Mouse (Mus musculus): ENCODE results near the gene Chrna1. TPM values are rescaled to one million over a fixed set of nuclear protein-coding genes. Genes with fewer than 3 reads are reported as not detected.
A peak's percentile ranks its signal among the peaks of the same experiment; 100 is the strongest.

Chrna1 gene
- polyA plus RNA-seq, 1 experiment from 2014 or later: 2.0 TPM

DNA sequence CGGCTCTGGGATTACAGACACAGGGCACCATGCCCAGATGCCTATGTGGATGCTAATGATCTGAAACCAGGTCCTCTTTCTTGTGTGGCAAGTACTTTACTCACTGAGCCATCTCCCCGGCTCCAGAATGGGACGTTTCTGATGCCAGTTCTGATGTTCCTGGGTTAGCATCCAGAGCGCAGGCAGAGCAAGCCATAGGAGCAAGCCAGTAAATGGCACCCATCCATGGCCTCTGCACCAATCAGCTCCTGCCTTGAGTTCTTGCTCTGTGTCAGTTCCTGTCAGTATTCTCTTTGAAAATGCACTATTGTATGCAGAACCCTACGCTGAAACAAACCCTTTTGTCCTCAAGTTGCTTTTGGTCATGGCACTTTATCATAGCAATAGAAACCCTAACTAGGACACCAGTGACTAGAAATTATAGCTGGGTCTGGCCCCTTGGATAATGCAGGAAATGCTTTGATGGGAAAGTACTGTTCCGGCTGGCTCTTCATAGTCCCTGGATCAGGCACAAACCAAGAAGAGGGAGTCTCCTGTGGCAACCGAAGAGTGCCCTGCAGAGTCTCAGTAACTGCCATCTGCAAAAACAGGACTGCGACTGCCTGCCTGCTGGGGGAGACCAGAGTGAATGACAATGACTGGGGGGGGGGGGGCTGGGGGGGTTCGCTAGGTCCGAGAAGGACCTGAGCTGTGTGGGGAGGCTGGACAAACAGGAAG, 6.4 kb upstream of the Chrna1 start:
- no peak for ATAC-seq (ENCODE audit: insufficient read depth, low FRiP score, low TSS enrichment)
- Histone ChIP-seq H3K9me3 (ENCODE audit: control insufficient read depth, low read length) (no peaks in the 10 kb centered on the region), H3K4me1 (ENCODE audit: control insufficient read depth, insufficient read depth, low read length) (peaks cover 7% of the 10 kb centered on the region; the same call in 1 of the 2 replicates), H3K36me3 (ENCODE audit: control insufficient read depth, insufficient read depth, low read length) (no peaks in the 10 kb centered on the region), H3K27me3 (ENCODE audit: control insufficient read depth, insufficient read depth, low read length) (no peaks in the 10 kb centered on the region), H3K4me3 (ENCODE audit: low read depth, low read length) (no peak overlapping the region), H3K9ac (ENCODE audit: low read length) (no peak overlapping the region), H3K4me2 (ENCODE audit: low read depth) (no peak overlapping the region), H3K27ac (ENCODE audit: low read depth, low read length) (no peak overlapping the region)
- 49% methylated on average over 10 of the region's 10 CpGs for whole genome bisulfite sequencing
- DNase-seq (ENCODE audit: low spot score): no peak

DNA sequence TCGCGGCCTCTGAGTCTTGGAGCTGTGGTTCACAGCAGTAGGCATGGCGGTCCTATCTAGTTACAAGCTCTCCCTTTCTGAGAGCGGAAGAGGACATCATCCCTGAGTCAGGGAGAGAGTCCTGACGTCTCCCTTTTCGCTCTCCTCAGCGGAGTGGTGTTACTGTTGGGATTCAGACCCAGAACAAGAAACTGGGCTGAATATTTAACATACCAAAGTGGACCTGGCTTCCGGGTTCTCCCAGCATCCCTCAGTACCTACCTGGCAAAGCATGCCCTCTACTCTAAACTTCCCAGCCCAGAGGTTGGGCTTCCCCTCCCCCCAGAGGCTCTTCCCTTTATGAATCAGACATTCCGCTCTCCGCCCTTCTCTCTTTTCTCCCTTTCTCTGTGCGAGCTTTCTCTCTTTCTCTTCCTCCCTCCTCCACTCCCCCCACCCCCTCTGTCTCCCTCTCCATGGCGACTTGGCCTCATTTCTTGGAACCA, 5.3 kb upstream of the Chrna1 start:
- ATAC-seq (ENCODE audit: insufficient read depth, low FRiP score, low TSS enrichment): no peak

GRCm38 (mm10) chr2:73584645-73585346, 4.7 kb upstream of the Chrna1 start:
- whole genome bisulfite sequencing: 3% methylated on average over 16 of the region's 18 CpGs
- Histone ChIP-seq H3K4me3 (ENCODE audit: low read depth, low read length) (peak overlapping the region; percentile 34), H3K27me3 (ENCODE audit: control insufficient read depth, insufficient read depth, low read length) (no peaks in the 10 kb centered on the region), H3K9ac (ENCODE audit: low read length) (peak overlapping the region; percentile 8), H3K4me1 (ENCODE audit: control insufficient read depth, insufficient read depth, low read length) (no peaks in the 10 kb centered on the region), H3K4me2 (ENCODE audit: low read depth) (peak overlapping the region; percentile 57), H3K27ac (ENCODE audit: low read depth, low read length) (no peak overlapping the region), H3K36me3 (ENCODE audit: control insufficient read depth, insufficient read depth, low read length) (no peaks in the 10 kb centered on the region), H3K9me3 (ENCODE audit: control insufficient read depth, low read length) (no peaks in the 10 kb centered on the region)
- DNase-seq (ENCODE audit: low spot score) (peak; percentile 89), ATAC-seq (ENCODE audit: insufficient read depth, low FRiP score, low TSS enrichment) (no peak; the same call in 1 of the 2 replicates)

More for the DNA sequence above, 5.3 kb upstream of the Chrna1 start:
- Histone ChIP-seq H3K27ac (ENCODE audit: low read depth, low read length) (no peak overlapping the region), H3K4me3 (ENCODE audit: low read depth, low read length) (peak overlapping the region; percentile 34), H3K36me3 (ENCODE audit: control insufficient read depth, insufficient read depth, low read length) (no peaks in the 10 kb centered on the region), H3K9ac (ENCODE audit: low read length) (peak overlapping the region; percentile 8), H3K9me3 (ENCODE audit: control insufficient read depth, low read length) (no peaks in the 10 kb centered on the region), H3K4me2 (ENCODE audit: low read depth) (peak overlapping the region; percentile 57), H3K4me1 (ENCODE audit: control insufficient read depth, insufficient read depth, low read length) (peaks cover 5% of the 10 kb centered on the region; the same call in 1 of the 2 replicates), H3K27me3 (ENCODE audit: control insufficient read depth, insufficient read depth, low read length) (no peaks in the 10 kb centered on the region)
- 23% methylated on average over 12 of the region's 12 CpGs for WGBS
- DNase-seq (ENCODE audit: low spot score): no peak

GRCm38 (mm10) chr2:73580720-73581119, 582 bp upstream of the Chrna1 start:
- DNase-seq (ENCODE audit: low spot score): no peak
- no peaks in the 10 kb centered on the region for H3K4me1 ChIP-seq (ENCODE audit: control insufficient read depth, insufficient read depth, low read length)
- H3K27me3 ChIP-seq (ENCODE audit: control insufficient read depth, insufficient read depth, low read length): no peaks in the 10 kb centered on the region
- no peak for ATAC-seq (ENCODE audit: insufficient read depth, low FRiP score, low TSS enrichment)
- H3K27ac ChIP-seq (ENCODE audit: low read depth, low read length): no peak overlapping the region
- H3K9me3 ChIP-seq (ENCODE audit: control insufficient read depth, low read length): no peaks in the 10 kb centered on the region
- WGBS: 91% methylated on average over 5 of the region's 5 CpGs
- H3K36me3 ChIP-seq (ENCODE audit: control insufficient read depth, insufficient read depth, low read length): no peaks in the 10 kb centered on the region
- H3K4me2 ChIP-seq (ENCODE audit: low read depth): no peak overlapping the region
- H3K4me3 ChIP-seq (ENCODE audit: low read depth, low read length): no peak overlapping the region
- H3K9ac ChIP-seq (ENCODE audit: low read length): no peak overlapping the region

DNA sequence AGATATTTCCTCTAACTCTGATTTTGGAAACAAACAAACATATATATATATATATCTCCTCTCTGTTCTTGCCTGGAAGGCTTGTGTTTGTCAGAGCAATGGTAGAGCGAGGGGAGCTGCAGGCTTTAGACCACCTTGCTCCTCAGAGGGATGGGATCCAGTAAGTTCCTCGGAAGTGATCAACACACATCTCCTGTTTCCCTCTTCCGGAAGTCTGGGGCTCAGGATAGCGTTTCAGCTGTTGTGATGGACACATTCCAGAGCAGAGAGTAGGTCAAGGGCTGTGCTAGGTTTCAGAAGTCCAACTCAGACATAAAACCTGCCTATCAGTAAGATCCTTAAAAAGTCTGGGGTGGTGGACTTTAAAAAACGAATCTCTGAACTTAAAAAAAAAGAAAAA, 970 bp downstream of the Chrna1 start:
- WGBS: 63% methylated on average over 5 of the region's 5 CpGs
- H3K4me2 ChIP-seq (ENCODE audit: low read depth): no peak overlapping the region
- H3K27me3 ChIP-seq (ENCODE audit: control insufficient read depth, insufficient read depth, low read length): no peaks in the 10 kb centered on the region
- DNase-seq (ENCODE audit: low spot score) (no peak), ATAC-seq (ENCODE audit: insufficient read depth, low FRiP score, low TSS enrichment) (no peak)
- H3K9ac ChIP-seq (ENCODE audit: low read length): no peak overlapping the region
- no peaks in the 10 kb centered on the region for H3K4me1 ChIP-seq (ENCODE audit: control insufficient read depth, insufficient read depth, low read length)
- no peak overlapping the region for H3K4me3 ChIP-seq (ENCODE audit: low read depth, low read length)
- no peaks in the 10 kb centered on the region for H3K36me3 ChIP-seq (ENCODE audit: control insufficient read depth, insufficient read depth, low read length)
- H3K27ac ChIP-seq (ENCODE audit: low read depth, low read length): no peak overlapping the region
- no peaks in the 10 kb centered on the region for H3K9me3 ChIP-seq (ENCODE audit: control insufficient read depth, low read length)

DNA sequence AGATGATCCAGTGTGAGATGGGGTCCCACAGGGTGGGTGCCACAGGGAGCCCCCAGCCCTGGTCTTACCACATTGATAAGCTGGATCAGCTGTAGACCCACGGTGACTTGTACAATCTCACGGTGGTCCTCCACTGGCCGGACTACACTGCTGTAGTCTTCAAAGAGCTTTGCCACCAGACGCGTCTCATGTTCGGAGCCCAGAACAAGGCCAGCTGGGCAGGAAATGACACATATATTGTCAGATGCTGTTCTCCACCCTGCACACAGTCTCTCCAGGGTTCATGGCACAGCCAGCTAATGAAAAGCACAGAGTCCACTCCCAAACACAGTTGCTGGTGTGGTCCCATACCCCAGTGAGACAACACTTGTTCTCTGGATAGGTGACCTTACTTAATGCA, 5.7 kb downstream of the Chrna1 start:
- H3K4me3 ChIP-seq (ENCODE audit: low read depth, low read length): no peak overlapping the region
- ATAC-seq (ENCODE audit: insufficient read depth, low FRiP score, low TSS enrichment): no peak
- no peaks in the 10 kb centered on the region for H3K36me3 ChIP-seq (ENCODE audit: control insufficient read depth, insufficient read depth, low read length)
- WGBS: 67% methylated on average over 6 of the region's 6 CpGs
- no peaks in the 10 kb centered on the region for H3K27me3 ChIP-seq (ENCODE audit: control insufficient read depth, insufficient read depth, low read length)
- DNase-seq (ENCODE audit: low spot score): no peak
- H3K4me1 ChIP-seq (ENCODE audit: control insufficient read depth, insufficient read depth, low read length): no peaks in the 10 kb centered on the region
- H3K9ac ChIP-seq (ENCODE audit: low read length): no peak overlapping the region
- H3K27ac ChIP-seq (ENCODE audit: low read depth, low read length): no peak overlapping the region
- no peaks in the 10 kb centered on the region for H3K9me3 ChIP-seq (ENCODE audit: control insufficient read depth, low read length)
- H3K4me2 ChIP-seq (ENCODE audit: low read depth): no peak overlapping the region

GRCm38 (mm10) chr2:73573556-73573955, 6.6 kb downstream of the Chrna1 start:
- Histone ChIP-seq H3K9me3 (ENCODE audit: control insufficient read depth, low read length) (no peaks in the 10 kb centered on the region), H3K9ac (ENCODE audit: low read length) (no peak overlapping the region), H3K27ac (ENCODE audit: low read depth, low read length) (no peak overlapping the region), H3K27me3 (ENCODE audit: control insufficient read depth, insufficient read depth, low read length) (no peaks in the 10 kb centered on the region), H3K4me3 (ENCODE audit: low read depth, low read length) (no peak overlapping the region), H3K36me3 (ENCODE audit: control insufficient read depth, insufficient read depth, low read length) (no peaks in the 10 kb centered on the region), H3K4me1 (ENCODE audit: control insufficient read depth, insufficient read depth, low read length) (no peaks in the 10 kb centered on the region), H3K4me2 (ENCODE audit: low read depth) (no peak overlapping the region)
- DNase-seq (ENCODE audit: low spot score) (no peak), ATAC-seq (ENCODE audit: insufficient read depth, low FRiP score, low TSS enrichment) (no peak)
- WGBS: 80% methylated on average over 4 of the region's 4 CpGs

- no peaks in the 10 kb centered on the region for H3K4me1 ChIP-seq (ENCODE audit: control insufficient read depth, insufficient read depth, low read length)
- H3K4me3 ChIP-seq (ENCODE audit: low read depth, low read length): peak overlapping the region; percentile 17; the same call in 1 of the 2 replicates
- 28% methylated on average over 23 of the region's 23 CpGs for WGBS
- no peaks in the 10 kb centered on the region for H3K36me3 ChIP-seq (ENCODE audit: control insufficient read depth, insufficient read depth, low read length)
- H3K4me2 ChIP-seq (ENCODE audit: low read depth): peak overlapping the region; percentile 31
- H3K9me3 ChIP-seq (ENCODE audit: control insufficient read depth, low read length): no peaks in the 10 kb centered on the region
- H3K9ac ChIP-seq (ENCODE audit: low read length): no peak overlapping the region; the same call in 1 of the 2 replicates
- ATAC-seq (ENCODE audit: insufficient read depth, low FRiP score, low TSS enrichment) (peak; percentile 86), DNase-seq (ENCODE audit: low spot score) (peak; percentile 84)
- peak overlapping the region; percentile 27; the same call in 1 of the 2 replicates for H3K27ac ChIP-seq (ENCODE audit: low read depth, low read length)
- no peaks in the 10 kb centered on the region for H3K27me3 ChIP-seq (ENCODE audit: control insufficient read depth, insufficient read depth, low read length)
These were observed 7.4 kb downstream of the Chrna1 start for GRCm38 (mm10) chr2:73572539-73573372.
